Mouse (Mus musculus) kidney, embryonic 15.5 days (tissue): ENCODE data around the gene Tsc22d4. TPM values are rescaled to one million over a fixed set of nuclear protein-coding genes. Genes with fewer than 3 reads are reported as not detected.

Source experiments
- ATAC-seq: fragments of 200-750 bp; cut with Nextera tagmentation; replicated peaks from 2 replicates; pipeline ENCODE4 v1.8.0; 2017; ENCODE audit warnings: moderate TSS enrichment; ENCODE audit not compliant: low FRiP score
- H3K27ac ChIP-seq: fragments of 300-500 bp; sonication (generic); 2 replicates; pipeline ENCODE4 v1.5.1; 2015; ENCODE audit warnings: mild to moderate bottlenecking, inconsistent platforms
- H3K27me3 ChIP-seq: fragments of 300-500 bp; sonication (generic); 2 replicates; pipeline ENCODE4 v1.6.1; 2015; ENCODE audit warnings: inconsistent platforms
- H3K36me3 ChIP-seq: fragments of 300-500 bp; sonication (generic); 2 replicates; pipeline ENCODE4 v1.6.1; 2015; ENCODE audit warnings: inconsistent platforms
- H3K4me1 ChIP-seq: fragments of 300-500 bp; sonication (generic); 2 replicates; pipeline ENCODE4 v1.6.1; 2015; ENCODE audit warnings: inconsistent platforms
- H3K4me2 ChIP-seq: fragments of 300-500 bp; sonication (generic); 2 replicates; pipeline ENCODE4 v1.6.1; 2015; ENCODE audit warnings: moderate library complexity, mild to moderate bottlenecking, inconsistent platforms
- H3K4me3 ChIP-seq: fragments of 300-500 bp; sonication (generic); replicated peaks from 2 replicates; pipeline ENCODE4 v1.5.1; 2015; ENCODE audit warnings: mild to moderate bottlenecking, inconsistent platforms
- H3K9ac ChIP-seq: fragments of 300-500 bp; sonication (generic); 2 replicates; pipeline ENCODE4 v1.6.1; 2015; ENCODE audit warnings: mild to moderate bottlenecking, inconsistent platforms
- H3K9me3 ChIP-seq: fragments of 300-500 bp; sonication (generic); replicated peaks from 2 replicates; pipeline ENCODE4 v1.6.1; 2016; ENCODE audit warnings: inconsistent platforms
- WGBS: fragments of 180-500 bp; shearing (Covaris S2); methylation state at CpG from one replicate; pipeline ENCODE4 v1.1.7; 2015; ENCODE audit warnings: mixed read lengths; 5-methylcytosine and 5-hydroxymethylcytosine counted together
- polyA plus RNA-seq: library from polyadenylated mRNA; unstranded; fragments of >200 nt; fragmentation: Nextera tagmentation; extraction: Ambion mirVana; gene quantifications from 2 replicates; pipeline ENCODE4 v1.2.1, GENCODE M21; 2015

Gene Tsc22d4
- polyA plus RNA-seq, 1 experiment from 2014 or later: 126 TPM

DNA sequence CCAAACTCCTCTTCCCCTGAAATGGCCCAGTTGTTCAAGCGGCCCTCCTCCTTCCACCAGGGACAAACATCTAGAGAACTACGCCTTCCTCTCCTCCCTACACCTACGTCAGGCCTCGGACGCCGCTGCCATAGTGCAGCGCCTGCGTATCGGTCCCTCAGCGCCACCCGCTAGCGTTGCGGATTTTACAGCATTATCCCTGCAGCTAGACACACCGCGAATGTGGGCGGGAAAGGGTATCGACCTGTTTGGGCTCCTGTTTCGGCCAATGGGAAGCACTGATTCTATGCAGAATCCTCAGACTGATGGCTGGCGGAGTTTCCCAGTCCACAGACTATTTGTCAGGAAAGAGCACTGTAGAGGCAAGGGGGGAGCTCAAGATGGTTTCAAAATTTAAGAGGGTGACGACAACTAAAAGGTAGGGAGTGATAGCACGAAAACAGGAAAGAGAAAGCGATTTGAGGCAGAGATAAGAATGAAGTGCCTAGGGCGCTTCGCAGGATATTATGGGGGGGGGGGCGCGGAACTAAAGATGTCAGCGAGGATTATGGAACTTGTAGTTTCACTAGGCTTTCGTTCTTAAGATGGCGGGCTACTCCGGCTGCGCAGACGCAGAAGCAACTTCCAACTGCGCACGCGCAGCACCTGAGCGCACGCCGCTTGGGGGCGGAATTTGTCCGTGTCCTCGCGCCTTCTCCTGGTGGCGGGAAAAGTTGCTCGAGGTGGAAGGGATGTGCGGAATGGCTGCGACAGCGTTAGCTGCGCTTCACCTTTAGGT is 41.8 kb downstream of the Tsc22d4 start, which contains the start of the genes Mepce and Zcwpw1:
Gene Mepce, minus strand, starts transcription at position 505 of the 778 bp plus-strand sequence.
Gene Zcwpw1, plus strand, starts transcription at position 648 of the 778 bp plus-strand sequence.
- peak within 1 kb of the TSS; percentile 90 for H3K4me2 ChIP-seq
- WGBS: under 1% methylated on average over 48 of the region's 48 CpGs
- peaks cover 38% of the 10 kb centered on the region for H3K4me1 ChIP-seq
- no peaks in the 10 kb centered on the region for H3K27me3 ChIP-seq
- H3K9ac ChIP-seq: peak within 1 kb of the TSS; percentile 92
- ATAC-seq: peak; percentile 71
- H3K36me3 ChIP-seq: peaks cover 26% of the 10 kb centered on the region
- H3K4me3 ChIP-seq: peak within 1 kb of the TSS; percentile 92
- H3K27ac ChIP-seq: peak within 1 kb of the TSS; percentile 98
- no peaks in the 10 kb centered on the region for H3K9me3 ChIP-seq

DNA sequence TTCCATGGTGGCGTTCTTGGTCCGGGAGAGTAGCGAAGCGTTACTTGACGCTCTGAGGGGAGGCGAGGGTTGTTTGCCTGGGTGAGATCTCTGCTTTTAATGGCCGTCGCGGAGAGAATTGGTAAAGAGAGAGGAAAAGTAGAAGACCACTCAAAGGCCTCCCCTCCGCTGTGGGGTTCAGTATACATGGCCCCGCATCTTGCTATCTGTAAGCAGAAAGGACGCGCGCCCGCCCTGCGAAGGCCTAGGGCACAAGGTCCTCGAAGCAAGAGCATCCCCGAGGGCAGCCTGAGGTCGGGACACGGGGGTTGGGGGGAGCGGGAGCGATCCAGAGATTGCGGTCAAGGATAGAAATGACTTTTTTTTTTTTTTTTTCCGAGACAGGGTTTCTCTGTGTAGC is 42.6 kb downstream of the Tsc22d4 start:
- Histone ChIP-seq H3K36me3 (peaks cover 18% of the 10 kb centered on the region), H3K27me3 (no peaks in the 10 kb centered on the region), H3K27ac (peak overlapping the region; percentile 97; the same call in 1 of the 2 replicates), H3K4me2 (peak overlapping the region; percentile 90), H3K4me3 (peak overlapping the region; percentile 92), H3K9ac (0 out of 2 replicates have a peak overlapping the region, but pooled peaks have one; percentile 5), H3K9me3 (no peaks in the 10 kb centered on the region), H3K4me1 (peaks cover 30% of the 10 kb centered on the region)
- no peak for ATAC-seq
- 72% methylated on average over 24 of the region's 24 CpGs for WGBS

DNA sequence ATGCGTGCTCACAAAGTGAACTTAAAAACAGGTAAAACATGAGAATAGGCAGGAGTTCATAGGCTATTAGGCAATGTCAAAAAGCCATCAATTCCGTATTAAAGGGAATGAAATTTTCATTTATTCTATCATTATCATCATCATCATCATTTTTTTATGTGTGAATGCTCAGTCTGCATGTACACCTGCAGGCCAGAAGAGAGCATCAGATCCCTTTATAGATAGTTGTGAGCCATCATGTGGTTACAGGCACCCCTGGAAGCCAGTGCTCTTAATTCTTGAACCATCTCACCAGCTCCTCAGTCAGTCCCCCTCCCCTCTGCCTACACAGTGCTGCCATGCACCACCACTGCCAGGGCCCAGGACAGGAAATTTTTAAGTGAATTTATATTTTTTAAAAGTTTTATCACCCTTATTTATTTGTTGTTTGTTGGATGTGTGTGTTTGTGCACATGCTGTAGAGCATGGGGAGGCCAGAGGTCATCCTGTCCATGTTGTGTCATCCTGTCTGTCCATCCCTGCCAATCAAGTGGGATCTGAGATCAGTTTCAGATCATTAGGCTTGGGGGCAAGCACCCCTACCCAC is 43.5 kb downstream of the Tsc22d4 start:
- WGBS: 97% methylated on average over 2 of the region's 2 CpGs
- no peak for ATAC-seq
- H3K9ac ChIP-seq: no peak overlapping the region

DNA sequence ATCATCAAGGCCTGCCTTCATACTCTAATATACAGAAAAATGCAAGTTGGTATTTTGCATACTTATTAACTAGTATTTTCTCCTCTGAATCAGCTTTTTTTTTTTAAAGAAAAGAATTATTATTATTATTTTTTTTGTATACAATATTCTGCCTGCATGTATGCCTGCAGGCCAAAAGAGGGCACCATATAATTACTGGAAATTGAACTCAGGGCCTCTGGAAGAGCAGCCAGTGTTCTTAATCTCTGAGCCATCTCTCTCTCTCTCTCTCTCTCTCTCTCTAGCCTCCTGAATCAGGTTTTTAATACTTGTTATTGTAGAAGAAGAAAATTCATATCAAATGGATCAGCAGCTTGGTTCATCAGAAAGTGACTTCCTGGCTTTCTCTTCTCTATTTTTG is 46.0 kb downstream of the Tsc22d4 start:
- no peaks in the 10 kb centered on the region for H3K36me3 ChIP-seq
- H3K4me2 ChIP-seq: no peak overlapping the region
- no peak for ATAC-seq
- H3K4me1 ChIP-seq: peaks cover 7% of the 10 kb centered on the region
- no peak overlapping the region for H3K4me3 ChIP-seq
- H3K27me3 ChIP-seq: no peaks in the 10 kb centered on the region
- H3K27ac ChIP-seq: no peak overlapping the region
- H3K9ac ChIP-seq: no peak overlapping the region
- no peaks in the 10 kb centered on the region for H3K9me3 ChIP-seq

More for the DNA sequence above, 43.5 kb downstream of the Tsc22d4 start:
- H3K4me1 ChIP-seq: peaks cover 21% of the 10 kb centered on the region
- H3K27me3 ChIP-seq: no peaks in the 10 kb centered on the region
- H3K4me3 ChIP-seq: no peak overlapping the region
- no peak overlapping the region for H3K4me2 ChIP-seq
- peaks cover 9% of the 10 kb centered on the region for H3K36me3 ChIP-seq
- H3K9me3 ChIP-seq: no peaks in the 10 kb centered on the region
- H3K27ac ChIP-seq: no peak overlapping the region

DNA sequence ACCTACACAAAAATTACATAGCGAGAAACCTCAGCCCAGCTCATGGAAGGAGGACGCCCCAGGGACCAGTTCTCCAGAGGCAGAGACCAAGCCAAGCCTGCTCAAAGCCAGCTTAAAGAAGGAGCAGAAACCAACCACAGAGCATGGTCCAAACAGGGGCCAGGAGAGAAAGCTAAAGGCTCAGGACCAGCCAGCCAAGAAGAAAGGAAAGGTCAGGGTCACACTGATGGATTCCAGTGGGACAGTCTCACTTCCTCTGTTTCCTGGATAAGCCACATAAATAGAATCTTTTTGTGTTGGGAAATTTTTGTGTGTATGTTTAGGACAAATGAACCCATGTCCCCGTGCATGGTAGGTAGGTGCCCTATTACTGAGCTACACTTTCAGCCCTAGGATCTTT is 51.1 kb downstream of the Tsc22d4 start:
- WGBS: 69% methylated on average over 3 of the region's 3 CpGs
- Histone ChIP-seq H3K4me1 (no peaks in the 10 kb centered on the region), H3K4me2 (no peak overlapping the region)

DNA sequence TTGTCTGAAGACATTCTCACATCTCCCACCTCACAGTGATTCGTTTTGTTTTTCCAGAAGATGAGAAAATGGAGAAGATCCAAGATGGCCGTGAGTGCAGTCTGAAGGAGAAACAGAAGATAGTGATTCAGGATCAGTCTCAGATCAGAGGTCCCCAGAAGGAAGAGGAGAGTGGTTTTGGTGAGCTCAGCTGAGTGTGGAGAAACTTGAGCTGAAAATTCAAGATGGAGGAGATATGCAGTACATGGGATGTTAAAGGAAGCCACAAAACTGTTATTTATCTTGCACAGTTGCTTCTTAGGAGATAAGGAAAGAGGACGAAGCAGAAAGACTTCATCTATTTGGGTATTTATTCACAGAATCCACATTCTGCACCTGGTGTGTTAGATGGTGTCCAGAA is 55.4 kb downstream of the Tsc22d4 start:
- H3K36me3 ChIP-seq: no peaks in the 10 kb centered on the region
- H3K4me1 ChIP-seq: no peaks in the 10 kb centered on the region
- H3K9me3 ChIP-seq: no peaks in the 10 kb centered on the region
- no peaks in the 10 kb centered on the region for H3K27me3 ChIP-seq
- no peak overlapping the region for H3K27ac ChIP-seq
- 82% methylated on average over 3 of the region's 3 CpGs for WGBS
- ATAC-seq: no peak
- H3K9ac ChIP-seq: no peak overlapping the region
- no peak overlapping the region for H3K4me2 ChIP-seq
- H3K4me3 ChIP-seq: no peak overlapping the region

More for the DNA sequence above, 51.1 kb downstream of the Tsc22d4 start:
- no peak overlapping the region for H3K9ac ChIP-seq
- no peaks in the 10 kb centered on the region for H3K9me3 ChIP-seq
- no peaks in the 10 kb centered on the region for H3K36me3 ChIP-seq
- H3K27ac ChIP-seq: no peak overlapping the region
- no peak for ATAC-seq
- no peak overlapping the region for H3K4me3 ChIP-seq
- H3K27me3 ChIP-seq: no peaks in the 10 kb centered on the region

DNA sequence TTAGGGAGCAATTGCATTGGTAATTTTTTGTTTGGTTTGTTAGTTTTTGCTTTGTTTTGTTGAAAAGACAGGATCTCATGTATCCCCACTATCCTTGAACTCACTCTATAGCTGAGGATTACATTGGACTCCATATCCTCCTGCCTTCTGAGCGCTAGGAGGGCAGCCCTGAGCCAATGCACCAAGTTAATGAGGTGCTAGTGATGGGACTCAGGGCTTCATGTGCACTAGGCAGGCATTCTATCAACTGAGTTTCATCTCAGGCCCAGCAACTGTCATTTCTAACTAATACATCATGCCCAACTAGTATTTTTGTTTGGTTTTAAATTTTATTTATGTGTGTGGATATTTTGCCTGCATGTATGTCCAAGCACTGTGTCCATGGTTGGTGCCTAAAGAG is 60.6 kb downstream of the Tsc22d4 start:
- Histone ChIP-seq H3K9ac (no peak overlapping the region), H3K4me2 (no peak overlapping the region), H3K36me3 (no peaks in the 10 kb centered on the region), H3K9me3 (no peaks in the 10 kb centered on the region), H3K27me3 (no peaks in the 10 kb centered on the region), H3K4me1 (no peaks in the 10 kb centered on the region), H3K4me3 (no peak overlapping the region), H3K27ac (no peak overlapping the region)
- WGBS: 82% methylated on average over 1 of the region's 1 CpGs
- ATAC-seq: no peak

DNA sequence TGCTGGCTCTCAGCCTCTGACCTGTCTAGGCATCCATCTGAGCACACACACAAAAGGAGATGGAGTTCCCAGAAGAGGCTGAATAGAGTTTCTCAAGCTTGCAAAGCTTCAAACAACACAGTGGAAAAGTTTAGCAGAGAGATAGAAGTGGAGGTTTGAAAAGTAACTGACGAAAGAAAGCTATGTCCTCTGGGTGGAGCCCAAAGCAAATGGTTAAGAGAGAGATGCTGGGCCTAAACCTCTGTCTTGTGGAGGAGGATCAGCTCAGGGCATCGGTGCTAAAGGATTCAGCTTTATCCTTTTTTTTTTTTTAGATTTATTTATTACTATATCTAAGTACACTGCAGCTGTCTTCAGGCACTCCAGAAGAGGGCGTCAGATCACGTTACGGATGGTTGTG is 62.8 kb downstream of the Tsc22d4 start:
- ATAC-seq: no peak
- 89% methylated on average over 5 of the region's 5 CpGs for WGBS
- H3K27me3 ChIP-seq: no peaks in the 10 kb centered on the region

DNA sequence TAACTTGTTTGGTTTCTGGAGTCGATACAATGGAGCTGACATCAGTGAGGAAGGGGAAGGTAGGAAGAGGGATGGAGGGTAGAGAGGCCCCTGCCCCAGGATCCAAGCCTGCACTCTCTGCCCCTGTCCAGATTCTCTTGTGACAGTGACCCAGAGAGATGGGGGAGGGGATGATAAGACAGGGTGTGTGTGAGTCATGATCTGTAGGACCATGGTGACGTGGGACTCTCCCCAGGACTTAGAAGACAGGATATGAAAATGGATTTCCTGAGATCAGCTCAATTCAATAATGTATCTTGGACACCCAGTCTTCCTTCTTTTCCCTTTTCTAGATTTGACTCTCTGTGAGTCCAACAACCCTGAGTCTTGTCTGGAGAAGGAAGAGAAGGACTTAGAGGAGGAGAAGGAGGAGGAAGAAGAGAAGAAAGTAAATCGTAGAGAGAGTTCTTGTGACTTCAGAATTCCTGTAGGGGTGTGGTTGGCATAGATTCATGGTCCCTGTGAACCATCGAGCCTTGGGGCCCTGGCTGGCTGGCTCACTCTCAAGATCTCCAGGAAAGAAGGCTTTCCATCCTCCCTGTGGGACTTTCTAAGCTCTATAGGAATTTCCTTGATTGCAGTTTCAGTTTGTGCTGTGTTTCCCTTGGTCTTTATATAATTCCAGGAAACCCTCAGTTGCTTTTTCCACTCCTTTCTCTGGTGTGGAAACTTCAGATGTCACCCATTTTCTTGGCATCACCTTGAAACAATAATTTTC is 72.1 kb downstream of the Tsc22d4 start:
- 72% methylated on average over 4 of the region's 4 CpGs for WGBS
- Histone ChIP-seq H3K27me3 (no peaks in the 10 kb centered on the region), H3K9ac (no peak overlapping the region), H3K4me2 (no peak overlapping the region), H3K27ac (no peak overlapping the region), H3K4me1 (no peaks in the 10 kb centered on the region), H3K36me3 (no peaks in the 10 kb centered on the region), H3K4me3 (no peak overlapping the region), H3K9me3 (no peaks in the 10 kb centered on the region)
- no peak for ATAC-seq

More for the DNA sequence above, 62.8 kb downstream of the Tsc22d4 start:
- H3K9ac ChIP-seq: no peak overlapping the region
- H3K4me3 ChIP-seq: no peak overlapping the region
- no peak overlapping the region for H3K4me2 ChIP-seq
- H3K4me1 ChIP-seq: no peaks in the 10 kb centered on the region
- no peak overlapping the region for H3K27ac ChIP-seq
- H3K36me3 ChIP-seq: 0 out of 2 replicates have a peak, but pooled peaks cover 6% of the 10 kb centered on the region
- no peaks in the 10 kb centered on the region for H3K9me3 ChIP-seq

Other genes starting within 250 kb of the Tsc22d4 start
- 55.9 and 57.7 TPM in 2 replicates for gene Pop7, start 243.2 kb upstream of the Tsc22d4 start, polyA plus RNA-seq
- gene Gigyf1, start 227.2 kb upstream of the Tsc22d4 start, polyA plus RNA-seq: 13.2 and 14.7 TPM in 2 replicates
- 0.45 TPM in 1 of 2 replicates, not detected in the other for gene Epo, start 212.5 kb upstream of the Tsc22d4 start, polyA plus RNA-seq
- gene Gnb2, start 212.2 kb upstream of the Tsc22d4 start, polyA plus RNA-seq: 337 and 348 TPM in 2 replicates
- gene Actl6b, start 192.2 kb upstream of the Tsc22d4 start, polyA plus RNA-seq: 0.40 and 1.8 TPM in 2 replicates
- 0.42 and 0.99 TPM in 2 replicates for gene Tfr2, start 175.9 kb upstream of the Tsc22d4 start, polyA plus RNA-seq
- gene Mospd3, start 144.7 kb upstream of the Tsc22d4 start, polyA plus RNA-seq: 26.6 and 30.2 TPM in 2 replicates
- gene Pcolce, start 131.9 kb upstream of the Tsc22d4 start, polyA plus RNA-seq: 135 and 139 TPM in 2 replicates
- 0.16 and 0.17 TPM in 2 replicates for gene Fbxo24, start 116.7 kb upstream of the Tsc22d4 start, polyA plus RNA-seq
- gene Lrch4, start 116.6 kb upstream of the Tsc22d4 start, polyA plus RNA-seq: 47.4 and 50.6 TPM in 2 replicates
- gene Gm20605, start 116.6 kb upstream of the Tsc22d4 start, polyA plus RNA-seq: 10.4 and 13.1 TPM in 2 replicates
- gene Sap25, start 104.4 kb upstream of the Tsc22d4 start, polyA plus RNA-seq: 8.2 and 10.5 TPM in 2 replicates
- 0.80 and 0.82 TPM in 2 replicates for gene Irs3, start 100.0 kb upstream of the Tsc22d4 start, polyA plus RNA-seq
- 18.9 and 23.1 TPM in 2 replicates for gene Agfg2, start 61.0 kb upstream of the Tsc22d4 start, polyA plus RNA-seq
- 1.8 and 2.1 TPM in 2 replicates for gene Nyap1, start 4.1 kb upstream of the Tsc22d4 start, polyA plus RNA-seq
- 25.9 and 33.2 TPM in 2 replicates for gene Ppp1r35, start 33.1 kb downstream of the Tsc22d4 start, polyA plus RNA-seq
- gene Mepce, start 41.9 kb downstream of the Tsc22d4 start, polyA plus RNA-seq: 9.2 and 10.4 TPM in 2 replicates
- gene Zcwpw1, start 42.1 kb downstream of the Tsc22d4 start, polyA plus RNA-seq: 26.6 and 31.8 TPM in 2 replicates
- 1.3 and 2.4 TPM in 2 replicates for gene Pilra, start 90.6 kb downstream of the Tsc22d4 start, polyA plus RNA-seq
- gene Pilrb1, start 112.4 kb downstream of the Tsc22d4 start, polyA plus RNA-seq: 0.33 and 0.66 TPM in 2 replicates
- gene Pilrb2, start 126.1 kb downstream of the Tsc22d4 start, polyA plus RNA-seq: 0.54 and 1.1 TPM in 2 replicates
- gene Cyp3a13, start 175.9 kb downstream of the Tsc22d4 start, polyA plus RNA-seq: 0.06 and 0.10 TPM in 2 replicates
- 0.05 TPM in 1 of 2 replicates, not detected in the other for gene Gjc3, start 217.4 kb downstream of the Tsc22d4 start, polyA plus RNA-seq
- not detected in 2 replicates for gene Azgp1, start 235.8 kb downstream of the Tsc22d4 start, polyA plus RNA-seq